Comparison of ENCODE assay signal across 15 mouse cellular contexts in the genomic region with DNA sequence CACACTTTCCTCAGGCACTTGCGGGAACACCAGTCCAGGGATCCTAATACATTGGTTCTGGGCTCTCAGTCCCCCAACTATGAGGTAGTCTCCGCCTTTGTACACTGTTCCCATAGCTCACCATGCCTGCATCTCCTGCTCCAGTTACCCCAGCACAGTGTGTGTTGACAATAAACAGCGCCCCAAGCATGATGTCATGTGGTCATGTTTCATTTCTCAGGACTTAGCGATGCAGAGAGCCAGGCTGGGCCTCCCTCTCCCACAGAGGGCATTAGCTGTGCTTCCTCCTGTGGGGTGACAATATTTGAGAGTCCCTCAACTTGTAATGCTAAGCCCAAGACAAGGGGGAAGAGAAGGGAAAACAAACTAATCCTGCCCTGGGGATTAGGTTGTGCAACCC. TPM values are rescaled to one million over a fixed set of nuclear protein-coding genes. Genes with fewer than 3 reads are reported as not detected.
DNase-seq lines count a peak whose midpoint lies in the region; ATAC-seq lines count a peak whose summit lies in the region.
"Had no signal": no experiment of that assay in that cellular context is flagged by ENCODE, and none has a peak within 500 bp of the region (broad histone marks: within the 10 kb centered on the region; RNA-seq: fewer than 3 reads in every experiment).

No protein-coding gene starts in this region.

- peak; percentile 26 to 39 for DNase-seq in heart, adult 9 months (ENCODE audit: low spot score in 2 of 2)
- DNase-seq in heart, postnatal 4 days, result no peak
- DNase-seq in 416B (ENCODE audit: low read depth), result peak; percentile 29
- DNase-seq in B cell, adult 2 months, result peak; percentile 59 to 66
- DNase-seq in right cerebral cortex, postnatal 10 days (ENCODE audit: low spot score in 2 of 2), result no peak
- DNase-seq: cerebellum, adult 18-20 months; embryo, embryonic 11 days; gastrocnemius, postnatal 25 days; kidney, adult 9 months; layer of hippocampus, postnatal 36 days; liver had no signal

- no peak overlapping the region for H3K9ac ChIP-seq in heart, embryonic 15.5 days
- H3K9ac ChIP-seq: hindbrain, embryonic 14.5 days had no signal

- H3K4me2 ChIP-seq in heart, embryonic 15.5 days, result no peak overlapping the region
- H3K4me2 ChIP-seq: hindbrain, embryonic 14.5 days; midbrain, embryonic 11.5 days had no signal

- no peaks in the 10 kb centered on the region for H3K9me3 ChIP-seq in heart, embryonic 15.5 days (replicated peaks)

- WGBS in heart, embryonic 15.5 days, result 73% methylated on average over 4 of the region's 4 CpGs

- H3K27ac ChIP-seq in heart, embryonic 15.5 days, result 0 out of 2 replicates have a peak overlapping the region, but pooled peaks have one; percentile 20
- H3K27ac ChIP-seq: hindbrain, embryonic 14.5 days had no signal

- H3K36me3 ChIP-seq in heart, embryonic 15.5 days, result no peaks in the 10 kb centered on the region

- H3K27me3 ChIP-seq in heart, embryonic 15.5 days, result no peaks in the 10 kb centered on the region

- H3K4me1 ChIP-seq in heart, embryonic 15.5 days (replicated peaks), result no peaks in the 10 kb centered on the region

- no peak for ATAC-seq in heart, embryonic 15.5 days (replicated peaks; ENCODE audit: insufficient number of reproducible peaks, insufficient read depth, low FRiP score, low read depth)
- ATAC-seq in monocyte, adult 5-6 weeks (replicated peaks; ENCODE audit: insufficient number of reproducible peaks, low FRiP score, low TSS enrichment, poor library complexity, severe bottlenecking), result no peak

- no peak overlapping the region for H3K4me3 ChIP-seq in heart, embryonic 15.5 days

RNA-seq across cellular contexts. Expression of gene Svopl, which starts 1.2 kb away (rescaled TPM):
- total RNA-seq in heart, postnatal 4 days (2021), result under 1 TPM; 0.65 to 0.69 TPM
- 0.20 and 0.24 TPM in 2 replicates for polyA plus RNA-seq in heart, embryonic 15.5 days (2015; fragmentation: Nextera tagmentation; extraction: Ambion mirVana)
- not detected in 3 replicates for total RNA-seq in monocyte, adult 5-6 weeks (2017)

Comparison
In these comparisons a context has a peak if more than half of its experiments do, and no peak if none do; other contexts are left out.
1. DNase-seq: peak in heart, adult 9 months (2 of 2), 416B (single experiment) and B cell, adult 2 months (2 of 2); none in heart, postnatal 4 days (single experiment) and right cerebral cortex, postnatal 10 days (0 of 2).